Mouse (Mus musculus) spleen, adult 2 months (tissue): ENCODE results near the gene Zfp976. TPM values are rescaled to one million over a fixed set of nuclear protein-coding genes. Genes with fewer than 3 reads are reported as not detected.
"Not testable (repeated sequence)": the region's sequence is repeated elsewhere in the genome, so short reads cannot be mapped to it uniquely, and the experiment has no call there.

Experiments used
- DNase-seq, 2 experiments: peaks; one replicate each; pipeline versions ENCODE4 v3.0.0 to v3.0.0-alpha.2; 2012 to 2021; ENCODE audit warnings: low spot score in 2 of 2, low read depth in 1 of 2
- H3K27ac ChIP-seq: fragments of 200-500 bp; 2 replicates; pipeline ENCODE4 v1.5.1; 2012; ENCODE audit warnings: low read length, inconsistent platforms; ENCODE audit not compliant: insufficient read depth
- H3K27me3 ChIP-seq: fragments of 200-500 bp; 2 replicates; pipeline ENCODE4 v1.6.1; 2012; ENCODE audit warnings: mild to moderate bottlenecking, moderate library complexity, low read length, inconsistent platforms; ENCODE audit not compliant: control insufficient read depth, insufficient read depth
- H3K36me3 ChIP-seq: fragments of 200-500 bp; 2 replicates; pipeline ENCODE4 v1.6.1; 2012; ENCODE audit warnings: mild to moderate bottlenecking, low read length, inconsistent platforms; ENCODE audit not compliant: control insufficient read depth, insufficient read depth
- H3K4me1 ChIP-seq: fragments of 200-500 bp; 2 replicates; pipeline ENCODE4 v1.6.1; 2011; ENCODE audit warnings: inconsistent platforms; ENCODE audit not compliant: control insufficient read depth, insufficient read depth, insufficient read length
- H3K4me3 ChIP-seq: fragments of 200-500 bp; 2 replicates; pipeline ENCODE4 v1.5.1; 2011; ENCODE audit warnings: mild to moderate bottlenecking, inconsistent platforms; ENCODE audit not compliant: insufficient read depth, insufficient read length; ENCODE audit errors: extremely low read depth
- WGBS: fragments of 180-500 bp; shearing (Covaris S2); methylation state at CpG from one replicate; pipeline ENCODE4 v1.1.7; 2018; 5-methylcytosine and 5-hydroxymethylcytosine counted together
- polyA plus RNA-seq: library from polyadenylated mRNA; depleted of rRNA; stranded (reverse); fragments of >200 nt; gene quantifications from 2 replicates; pipeline ENCODE4 v1.2.3, GENCODE M21; 2012; rRNA removed

Zfp976 gene
- polyA plus RNA-seq, result 0.05 and 0.08 TPM in 2 replicates

- H3K36me3 ChIP-seq, H3K27ac ChIP-seq, H3K4me1 ChIP-seq, H3K27me3 ChIP-seq: not testable (repeated sequence)
- H3K4me3 ChIP-seq, result peak within 1 kb of the TSS; percentile 50
- DNase-seq, result peak in 1 of 2 experiments; percentile 17
- WGBS, result 5% methylated on average over 25 of the region's 25 CpGs
Observed at GRCm38 (mm10) chr7:42642152-42643115, at the start of gene Zfp976. Gene Zfp976, minus strand, starts transcription at chr7:42642588.

DNA sequence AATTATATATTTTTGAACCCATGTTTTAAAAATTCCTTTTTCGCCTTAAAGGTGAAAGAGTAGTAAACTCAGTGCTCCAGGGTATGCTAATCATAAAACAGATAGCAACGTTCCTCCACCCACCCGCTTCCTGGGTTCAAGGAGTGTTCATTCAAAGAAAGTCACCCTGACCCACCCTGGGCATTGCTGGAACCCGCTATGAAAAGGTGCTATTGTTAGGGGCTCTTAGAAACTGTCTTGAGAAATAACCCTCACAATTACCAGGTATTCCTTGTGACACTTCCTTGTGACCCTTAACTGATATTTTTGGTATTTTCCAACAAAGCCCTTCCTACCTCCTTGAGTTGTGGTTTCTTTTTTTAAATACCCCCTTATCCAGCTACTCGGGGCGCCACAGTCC, 37.7 kb upstream of the Zfp976 start:
- H3K27ac ChIP-seq, H3K4me3 ChIP-seq, H3K36me3 ChIP-seq, DNase-seq, H3K27me3 ChIP-seq, H3K4me1 ChIP-seq: not testable (repeated sequence)
- 90% methylated on average over 6 of the region's 6 CpGs for WGBS

DNA sequence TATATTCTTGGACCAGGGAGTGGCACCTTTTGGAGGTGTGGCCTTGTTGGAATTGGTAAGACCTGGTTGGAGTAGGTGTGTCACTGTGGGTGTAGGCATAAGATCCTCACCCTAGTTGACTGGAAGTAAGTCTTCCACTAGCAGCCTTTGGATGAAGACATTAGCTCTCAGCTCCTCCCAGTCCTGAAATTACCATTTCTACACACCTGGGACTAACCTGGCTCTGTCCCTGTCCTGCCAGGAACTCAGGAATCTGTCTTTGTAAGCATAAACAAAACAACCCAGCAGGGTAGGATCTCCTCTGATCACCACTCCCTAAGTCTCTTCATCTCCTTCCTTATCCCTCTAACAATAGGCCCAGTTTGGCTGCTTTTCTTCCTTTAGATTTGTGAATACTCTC, 37.3 kb upstream of the Zfp976 start:
- not testable (repeated sequence) for DNase-seq, H3K4me3 ChIP-seq, H3K27ac ChIP-seq, H3K27me3 ChIP-seq, H3K36me3 ChIP-seq, H3K4me1 ChIP-seq

- H3K4me3 ChIP-seq, H3K27ac ChIP-seq, DNase-seq, H3K4me1 ChIP-seq, H3K36me3 ChIP-seq, H3K27me3 ChIP-seq: not testable (repeated sequence)
- 74% methylated on average over 5 of the region's 5 CpGs for WGBS
Observed at GRCm38 (mm10) chr7:42660140-42660539, 17.8 kb upstream of the Zfp976 start.

GRCm38 (mm10) chr7:42655211-42655610, 12.8 kb upstream of the Zfp976 start:
- not testable (repeated sequence) for H3K4me1 ChIP-seq, H3K4me3 ChIP-seq, H3K36me3 ChIP-seq, DNase-seq, H3K27me3 ChIP-seq, H3K27ac ChIP-seq
- 72% methylated on average over 2 of the region's 2 CpGs for WGBS

DNA sequence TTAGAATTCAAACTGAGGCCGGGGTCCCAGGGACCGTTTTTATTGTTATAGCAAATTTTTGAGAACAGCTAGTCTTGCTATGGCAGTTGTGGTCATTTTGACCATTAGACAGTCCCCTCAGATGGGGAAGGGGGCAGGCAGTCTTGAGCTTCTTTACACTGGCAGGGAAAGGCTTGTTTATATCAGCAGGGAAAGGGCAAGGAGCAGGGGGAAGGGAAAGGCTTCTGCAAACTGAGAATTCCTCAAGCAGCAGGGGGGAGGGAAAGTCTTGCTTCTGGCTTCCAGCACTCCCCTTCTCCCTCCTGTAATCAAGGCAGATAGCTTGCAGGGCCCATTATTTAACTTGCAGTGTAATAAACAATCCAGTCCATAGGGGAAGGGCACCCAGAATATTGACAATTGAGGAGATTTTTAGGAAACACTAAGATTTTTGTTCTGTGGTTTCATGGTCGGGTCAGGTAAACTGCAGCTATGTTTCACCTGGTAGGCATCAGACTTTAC, 782 bp upstream of the Zfp976 start:
- not testable (repeated sequence) for H3K27ac ChIP-seq, DNase-seq, H3K4me1 ChIP-seq, H3K4me3 ChIP-seq, H3K36me3 ChIP-seq, H3K27me3 ChIP-seq
- 28% methylated on average over 3 of the region's 3 CpGs for WGBS

GRCm38 (mm10) chr7:42631031-42631430, 11.4 kb downstream of the Zfp976 start:
- DNase-seq, H3K27ac ChIP-seq, H3K4me3 ChIP-seq, H3K36me3 ChIP-seq, H3K4me1 ChIP-seq, H3K27me3 ChIP-seq: not testable (repeated sequence)

DNA sequence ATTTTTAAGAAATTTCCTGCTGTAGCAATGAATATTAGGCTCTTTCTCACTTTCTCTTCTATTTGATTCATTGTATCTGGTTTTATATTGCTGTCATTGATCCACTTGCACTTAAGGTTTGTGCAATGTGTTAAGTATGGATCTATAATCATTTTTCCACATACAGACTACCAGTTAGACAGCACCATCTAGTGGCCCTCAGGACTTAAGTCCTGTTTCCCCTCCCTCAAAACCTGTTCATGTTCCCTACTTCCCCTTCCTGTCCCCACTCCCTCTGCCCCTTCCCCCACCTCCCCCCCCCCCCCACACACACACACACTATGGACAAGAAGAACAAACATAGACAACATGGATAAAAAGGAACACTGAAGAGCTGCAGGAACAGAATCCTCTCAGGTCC, 46.7 kb downstream of the Zfp976 start:
- not testable (repeated sequence) for H3K4me1 ChIP-seq, H3K36me3 ChIP-seq, H3K4me3 ChIP-seq, H3K27me3 ChIP-seq, DNase-seq, H3K27ac ChIP-seq

DNA sequence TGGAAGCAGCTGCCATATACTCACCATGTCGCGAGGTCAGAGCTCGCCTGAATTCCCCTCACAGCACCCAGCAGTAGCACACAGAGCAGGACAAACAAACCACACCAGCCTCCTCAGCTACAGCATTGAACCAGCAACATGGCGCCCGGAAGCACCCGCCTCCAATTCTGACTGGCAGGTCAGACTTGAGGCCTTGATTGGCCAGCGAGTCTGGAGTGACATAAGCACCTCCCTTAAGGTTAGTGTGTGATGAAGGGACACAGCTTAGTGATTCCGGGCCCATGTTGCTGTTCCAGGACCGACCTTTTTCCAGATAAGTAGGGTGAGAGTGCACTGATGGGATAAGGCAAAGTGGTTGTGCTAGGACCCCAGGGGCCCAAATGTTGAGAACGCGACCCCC, 50.0 kb downstream of the Zfp976 start, which contains the start of gene Zfp977:
Zfp977 (minus strand) TSS at position 135 of the 400 bp plus-strand sequence.
- not testable (repeated sequence) for DNase-seq, H3K4me1 ChIP-seq, H3K4me3 ChIP-seq, H3K27me3 ChIP-seq, H3K36me3 ChIP-seq, H3K27ac ChIP-seq
- WGBS, result 92% methylated on average over 11 of the region's 11 CpGs

DNA sequence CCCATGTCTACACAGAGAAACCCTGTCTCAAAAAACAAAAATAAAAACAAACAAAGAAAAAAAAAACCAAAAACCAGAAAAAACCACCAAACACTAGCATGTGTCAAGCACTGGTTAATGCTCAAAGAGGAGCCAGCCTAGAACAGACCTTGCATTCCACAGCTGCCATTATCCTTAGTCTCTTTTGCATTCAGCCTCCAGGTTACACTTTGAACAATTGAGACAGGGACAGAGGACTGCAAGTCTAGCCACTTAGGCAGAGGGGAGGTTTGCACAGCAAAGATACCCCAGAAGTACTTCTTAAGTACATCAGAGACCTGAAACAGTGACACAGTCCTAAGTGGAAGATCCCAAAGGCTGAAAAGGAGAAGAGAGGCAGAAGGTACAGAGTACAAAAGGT, 51.1 kb downstream of the Zfp976 start:
- DNase-seq, H3K4me1 ChIP-seq, H3K4me3 ChIP-seq, H3K27me3 ChIP-seq, H3K27ac ChIP-seq, H3K36me3 ChIP-seq: not testable (repeated sequence)
